Mouse (Mus musculus) thymus, adult 2 months (tissue): Measurements from ENCODE around the gene Rps9. TPM values are rescaled to one million over a fixed set of nuclear protein-coding genes. Genes with fewer than 3 reads are reported as not detected.
A peak's percentile ranks its signal among the peaks of the same experiment; 100 is the strongest.

Source experiments
- DNase-seq: peaks from one replicate; pipeline ENCODE4 v3.0.0; 2021
- H3K27ac ChIP-seq: fragments of 200-500 bp; 2 replicates; pipeline ENCODE4 v1.5.1; 2012; ENCODE audit warnings: low read length, control low read depth; ENCODE audit not compliant: control insufficient read depth, insufficient read depth
- H3K27me3 ChIP-seq: fragments of 200-500 bp; 2 replicates; pipeline ENCODE4 v1.6.1; 2012; ENCODE audit warnings: mild to moderate bottlenecking, low read length, moderate library complexity, mixed read lengths; ENCODE audit not compliant: control insufficient read depth, insufficient read depth
- H3K36me3 ChIP-seq: fragments of 200-500 bp; 2 replicates; pipeline ENCODE4 v1.6.1; 2012; ENCODE audit warnings: mild to moderate bottlenecking, low read length, moderate library complexity; ENCODE audit not compliant: control insufficient read depth, insufficient read depth
- H3K4me1 ChIP-seq: fragments of 200-500 bp; replicated peaks from 2 replicates; pipeline ENCODE4 v1.6.1; 2012; ENCODE audit warnings: low read length; ENCODE audit not compliant: control insufficient read depth, insufficient read depth
- H3K4me3 ChIP-seq: fragments of 200-500 bp; 2 replicates; pipeline ENCODE4 v1.5.1; 2012; ENCODE audit warnings: mild to moderate bottlenecking, low read length, control low read depth, moderate library complexity; ENCODE audit not compliant: control insufficient read depth, insufficient read depth
- CTCF ChIP-seq: fragments of 200-500 bp; IDR thresholded peaks from 2 replicates; pipeline ENCODE4 v1.5.1; 2012; ENCODE audit warnings: mild to moderate bottlenecking, control low read depth, low read length, moderate library complexity, borderline replicate concordance; ENCODE audit not compliant: control insufficient read depth, poor library complexity, insufficient read depth; ENCODE audit errors: extremely low read depth
- POLR2A ChIP-seq: fragments of 200-500 bp; IDR thresholded peaks from 2 replicates; pipeline ENCODE4 v1.6.1; 2012; ENCODE audit warnings: mild to moderate bottlenecking, low read length, control low read depth, moderate library complexity; ENCODE audit not compliant: control insufficient read depth, poor library complexity, insufficient read depth; ENCODE audit errors: extremely low read depth
- WGBS: fragments of 180-500 bp; shearing (Covaris S2); methylation state at CpG from one replicate; pipeline ENCODE4 v1.1.7; 2018; 5-methylcytosine and 5-hydroxymethylcytosine counted together
- polyA plus RNA-seq: library from polyadenylated mRNA; depleted of rRNA; stranded (reverse); fragments of >200 nt; gene quantifications from 2 replicates; pipeline ENCODE4 v1.2.3, GENCODE M21; 2012

The Rps9 gene
- polyA plus RNA-seq, 1 experiment, result 2,860 TPM

GRCm38 (mm10) chr7:3674507-3675227 lies 29.1 kb upstream of the Rps9 start:
- DNase-seq, result peak; percentile 81
- Histone ChIP-seq H3K4me1 (peaks cover 4% of the 10 kb centered on the region; the same call in 1 of the 2 replicates), H3K27ac (no peak overlapping the region), H3K4me3 (no peak overlapping the region), H3K27me3 (no peaks in the 10 kb centered on the region), H3K36me3 (no peaks in the 10 kb centered on the region)
- WGBS, result 71% methylated on average over 10 of the region's 10 CpGs
- no peak for TF ChIP-seq POLR2A
- peak; percentile 71; the same call in 1 of the 2 replicates for TF ChIP-seq CTCF

GRCm38 (mm10) chr7:3675228-3675548 lies 28.6 kb upstream of the Rps9 start:
- Histone ChIP-seq H3K4me1 (peaks cover 4% of the 10 kb centered on the region; the same call in 1 of the 2 replicates), H3K4me3 (no peak overlapping the region), H3K36me3 (no peaks in the 10 kb centered on the region), H3K27me3 (no peaks in the 10 kb centered on the region), H3K27ac (no peak overlapping the region)
- no peak for DNase-seq
- 69% methylated on average over 3 of the region's 3 CpGs for WGBS
- no peak for TF ChIP-seq POLR2A
- no peak for TF ChIP-seq CTCF

GRCm38 (mm10) chr7:3676371-3676770 lies 27.4 kb upstream of the Rps9 start:
- no peak for DNase-seq
- H3K27me3 ChIP-seq, result no peaks in the 10 kb centered on the region
- H3K4me3 ChIP-seq, result no peak overlapping the region
- no peaks in the 10 kb centered on the region for H3K36me3 ChIP-seq
- no peak for TF ChIP-seq CTCF
- no peak for TF ChIP-seq POLR2A
- WGBS, result 93% methylated on average over 12 of the region's 12 CpGs
- H3K27ac ChIP-seq, result no peak overlapping the region
- peaks cover 4% of the 10 kb centered on the region; the same call in 1 of the 2 replicates for H3K4me1 ChIP-seq

GRCm38 (mm10) chr7:3677342-3677741 lies 26.5 kb upstream of the Rps9 start, which contains the start of gene Tmc4:
Tmc4 (minus strand) TSS chr7:3677553.
- Histone ChIP-seq H3K27ac (no peak within 1 kb of the TSS), H3K4me3 (no peak within 1 kb of the TSS), H3K27me3 (no peaks in the 10 kb centered on the region), H3K4me1 (peaks cover 4% of the 10 kb centered on the region; the same call in 1 of the 2 replicates), H3K36me3 (no peaks in the 10 kb centered on the region)
- WGBS, result 92% methylated on average over 9 of the region's 9 CpGs
- DNase-seq, result no peak
- no peak for TF ChIP-seq POLR2A
- TF ChIP-seq CTCF, result no peak

- WGBS, result 95% methylated on average over 10 of the region's 10 CpGs
- DNase-seq, result no peak
- Histone ChIP-seq H3K27me3 (no peaks in the 10 kb centered on the region), H3K4me1 (no peaks in the 10 kb centered on the region), H3K27ac (no peak overlapping the region), H3K4me3 (no peak overlapping the region), H3K36me3 (no peaks in the 10 kb centered on the region)
- TF ChIP-seq CTCF, result no peak
- no peak for TF ChIP-seq POLR2A
Measured at GRCm38 (mm10) chr7:3683908-3684550, 19.8 kb upstream of the Rps9 start.

GRCm38 (mm10) chr7:3684698-3685097 lies 19.1 kb upstream of the Rps9 start:
- 97% methylated on average over 8 of the region's 8 CpGs for WGBS
- no peak overlapping the region for H3K4me3 ChIP-seq
- H3K27me3 ChIP-seq, result no peaks in the 10 kb centered on the region
- H3K27ac ChIP-seq, result no peak overlapping the region
- no peaks in the 10 kb centered on the region for H3K36me3 ChIP-seq
- TF ChIP-seq POLR2A, result no peak
- no peak for TF ChIP-seq CTCF
- DNase-seq, result no peak
- H3K4me1 ChIP-seq, result no peaks in the 10 kb centered on the region
